Mouse (Mus musculus) embryonic facial prominence, embryonic 13.5 days (tissue): ENCODE results near the gene Olfr1277. TPM values are rescaled to one million over a fixed set of nuclear protein-coding genes. Genes with fewer than 3 reads are reported as not detected.

Experiments
- ATAC-seq: fragments of 200-750 bp; cut with Nextera tagmentation; 2 replicates; pipeline ENCODE4 v1.8.0; 2017; ENCODE audit warnings: low read depth; ENCODE audit not compliant: insufficient number of reproducible peaks, insufficient read depth, low FRiP score, low TSS enrichment
- H3K27ac ChIP-seq: fragments of 300-500 bp; sonication (generic); 2 replicates; pipeline ENCODE4 v1.5.1; 2015; ENCODE audit warnings: moderate library complexity, mild to moderate bottlenecking, inconsistent platforms
- H3K27me3 ChIP-seq: fragments of 300-500 bp; sonication (generic); 2 replicates; pipeline ENCODE4 v1.6.1; 2015; ENCODE audit warnings: mild to moderate bottlenecking, inconsistent platforms
- H3K36me3 ChIP-seq: fragments of 300-500 bp; sonication (generic); 2 replicates; pipeline ENCODE4 v1.6.1; 2015; ENCODE audit warnings: mild to moderate bottlenecking, inconsistent platforms
- H3K4me1 ChIP-seq: fragments of 300-500 bp; sonication (generic); 2 replicates; pipeline ENCODE4 v1.6.1; 2015; ENCODE audit warnings: inconsistent platforms
- H3K4me2 ChIP-seq: fragments of 300-500 bp; sonication (generic); 2 replicates; pipeline ENCODE4 v1.6.1; 2015; ENCODE audit warnings: moderate library complexity, mild to moderate bottlenecking, inconsistent platforms
- H3K4me3 ChIP-seq: fragments of 300-500 bp; sonication (generic); 2 replicates; pipeline ENCODE4 v1.5.1; 2015; ENCODE audit warnings: mild to moderate bottlenecking, inconsistent platforms
- H3K9ac ChIP-seq: fragments of 300-500 bp; sonication (generic); 2 replicates; pipeline ENCODE4 v1.6.1; 2015; ENCODE audit warnings: mild to moderate bottlenecking, inconsistent platforms
- H3K9me3 ChIP-seq: fragments of 300-500 bp; sonication (generic); 2 replicates; pipeline ENCODE4 v1.6.1; 2016; ENCODE audit warnings: inconsistent platforms
- WGBS: fragments of 180-500 bp; shearing (Covaris S2); methylation state at CpG from one replicate; pipeline ENCODE4 v1.1.7; 2015; ENCODE audit warnings: mixed read lengths; 5-methylcytosine and 5-hydroxymethylcytosine counted together
- polyA plus RNA-seq: library from polyadenylated mRNA; unstranded; fragments of >200 nt; fragmentation: Nextera tagmentation; extraction: Ambion mirVana; gene quantifications from 2 replicates; pipeline ENCODE4 v1.2.1, GENCODE M21; 2015

The Olfr1277 gene
- polyA plus RNA-seq, result not detected in 2 replicates

DNA sequence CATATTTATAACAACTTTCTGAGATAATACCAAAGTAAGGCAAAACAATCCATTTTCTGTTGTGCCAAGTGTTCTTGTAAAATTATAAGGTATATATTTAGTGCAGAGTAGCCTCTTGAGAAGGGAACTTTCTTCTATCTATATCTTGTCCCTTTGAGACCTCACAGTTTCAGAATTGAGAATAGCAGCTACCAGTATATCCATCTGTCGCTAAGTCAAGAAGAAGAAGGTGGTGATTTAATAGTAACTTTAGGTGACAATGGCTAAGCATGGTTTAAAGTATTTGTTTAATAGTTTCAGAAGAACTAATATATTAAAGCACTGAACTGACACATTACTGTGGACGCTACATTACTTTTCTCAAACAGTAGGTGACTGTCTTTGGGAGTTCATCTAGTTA lies at the start of gene Olfr1277:
Gene Olfr1277, minus strand, starts transcription at position 101 of the 400 bp plus-strand sequence.
- Histone ChIP-seq H3K4me3 (no peak within 1 kb of the TSS), H3K4me1 (no peaks in the 10 kb centered on the region), H3K27me3 (no peaks in the 10 kb centered on the region), H3K9ac (no peak within 1 kb of the TSS), H3K27ac (no peak within 1 kb of the TSS), H3K4me2 (no peak within 1 kb of the TSS), H3K36me3 (no peaks in the 10 kb centered on the region), H3K9me3 (no peaks in the 10 kb centered on the region)
- WGBS, result 78% methylated on average over 2 of the region's 2 CpGs
- no peak for ATAC-seq

DNA sequence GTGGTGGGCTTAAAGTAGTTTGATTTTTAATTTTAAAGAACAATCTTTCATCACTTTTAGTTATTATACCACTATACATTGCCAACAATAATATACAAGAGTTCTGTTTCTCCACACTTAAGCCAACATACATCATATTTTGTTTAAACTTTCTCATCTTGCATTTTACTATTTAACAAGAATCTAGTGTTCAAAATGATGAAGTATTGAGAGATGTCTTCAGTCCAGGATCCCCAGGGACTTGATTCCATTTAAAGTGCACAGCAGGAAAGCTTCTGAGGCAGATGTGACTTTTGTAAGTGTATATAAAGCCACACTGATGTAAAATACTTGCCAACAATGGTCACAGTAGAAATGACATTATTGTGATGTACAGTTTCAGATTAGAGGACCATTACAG lies 39.8 kb upstream of the Olfr1277 start, which contains the start of gene Olfr1280:
Gene Olfr1280, plus strand, starts transcription at position 301 of the 400 bp plus-strand sequence.
- Histone ChIP-seq H3K4me2 (no peak within 1 kb of the TSS), H3K36me3 (no peaks in the 10 kb centered on the region), H3K27ac (no peak within 1 kb of the TSS), H3K27me3 (no peaks in the 10 kb centered on the region), H3K4me3 (no peak within 1 kb of the TSS), H3K9ac (no peak within 1 kb of the TSS), H3K9me3 (no peaks in the 10 kb centered on the region), H3K4me1 (no peaks in the 10 kb centered on the region)
- no peak for ATAC-seq

DNA sequence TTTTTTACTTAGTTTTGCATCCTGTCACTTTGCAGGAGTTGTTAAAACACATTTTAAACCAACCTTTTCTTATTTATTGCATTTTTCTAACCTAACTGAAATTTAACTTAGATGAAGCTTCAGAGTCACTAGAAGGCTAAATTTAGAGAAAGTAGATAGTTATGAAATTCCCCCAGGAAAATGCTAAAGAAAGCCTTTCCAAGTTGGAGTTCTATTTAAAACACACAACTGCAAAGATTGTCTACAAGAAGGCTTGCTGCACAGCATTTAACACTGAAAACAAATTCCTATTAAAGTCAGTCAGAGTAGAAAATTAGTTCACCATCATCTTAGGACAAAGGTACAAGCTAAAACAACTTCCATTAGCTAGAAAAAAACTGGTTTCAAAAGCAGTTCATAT lies 26.5 kb upstream of the Olfr1277 start, which contains the start of gene Olfr1279:
Gene Olfr1279, plus strand, starts transcription at position 262 of the 400 bp plus-strand sequence.
- H3K36me3 ChIP-seq, result no peaks in the 10 kb centered on the region
- H3K9me3 ChIP-seq, result no peaks in the 10 kb centered on the region
- no peaks in the 10 kb centered on the region for H3K27me3 ChIP-seq
- H3K9ac ChIP-seq, result no peak within 1 kb of the TSS
- no peak within 1 kb of the TSS for H3K4me2 ChIP-seq
- H3K27ac ChIP-seq, result no peak within 1 kb of the TSS
- ATAC-seq, result no peak
- H3K4me3 ChIP-seq, result no peak within 1 kb of the TSS
- H3K4me1 ChIP-seq, result no peaks in the 10 kb centered on the region

DNA sequence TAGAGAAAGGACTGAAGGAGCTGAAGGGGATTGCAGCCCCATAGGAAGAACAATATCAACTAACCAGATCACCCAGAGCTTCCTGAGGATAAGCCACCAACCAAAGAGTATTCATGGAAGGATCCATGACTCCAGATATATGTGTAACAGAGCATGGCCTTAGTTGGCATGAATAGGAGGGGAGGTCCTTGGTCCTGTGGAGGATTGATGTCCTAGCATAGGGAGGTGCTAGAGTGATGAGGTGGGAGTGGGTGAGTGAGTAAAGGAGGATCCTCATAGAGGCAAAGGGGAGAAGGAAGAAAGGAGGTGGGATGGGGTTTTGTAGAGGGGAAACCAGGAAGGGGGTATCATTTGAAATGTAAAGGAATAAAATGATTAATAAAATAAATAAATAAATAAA lies 24.6 kb upstream of the Olfr1277 start:
- H3K36me3 ChIP-seq, result no peaks in the 10 kb centered on the region
- no peaks in the 10 kb centered on the region for H3K9me3 ChIP-seq
- H3K27ac ChIP-seq, result no peak overlapping the region
- no peaks in the 10 kb centered on the region for H3K27me3 ChIP-seq
- ATAC-seq, result no peak
- no peak overlapping the region for H3K9ac ChIP-seq
- no peak overlapping the region for H3K4me3 ChIP-seq
- no peak overlapping the region for H3K4me2 ChIP-seq
- H3K4me1 ChIP-seq, result no peaks in the 10 kb centered on the region

DNA sequence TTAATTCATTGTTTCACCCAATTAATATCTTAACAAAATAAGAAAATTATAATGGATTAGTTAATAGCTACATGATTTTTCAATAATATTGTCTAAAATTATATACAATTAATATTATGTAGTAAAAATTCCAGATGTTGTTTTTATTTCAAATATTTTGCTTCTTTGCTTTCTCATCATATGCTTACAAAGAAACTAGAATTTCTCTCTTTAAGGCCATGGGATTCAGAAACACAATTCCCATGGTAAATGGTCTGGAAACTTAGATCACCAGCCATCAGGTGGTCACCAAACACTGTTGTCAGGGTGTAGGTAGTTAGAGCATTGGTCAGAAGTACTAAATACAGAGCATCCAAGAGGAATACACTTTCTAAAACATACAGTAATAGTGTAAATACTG lies 15.9 kb upstream of the Olfr1277 start, which contains the start of gene Olfr1278:
Gene Olfr1278, plus strand, starts transcription at position 301 of the 400 bp plus-strand sequence.
- Histone ChIP-seq H3K4me2 (no peak within 1 kb of the TSS), H3K27ac (no peak within 1 kb of the TSS), H3K9ac (no peak within 1 kb of the TSS), H3K27me3 (no peaks in the 10 kb centered on the region), H3K9me3 (no peaks in the 10 kb centered on the region), H3K4me3 (no peak within 1 kb of the TSS), H3K4me1 (no peaks in the 10 kb centered on the region), H3K36me3 (no peaks in the 10 kb centered on the region)
- no peak for ATAC-seq

DNA sequence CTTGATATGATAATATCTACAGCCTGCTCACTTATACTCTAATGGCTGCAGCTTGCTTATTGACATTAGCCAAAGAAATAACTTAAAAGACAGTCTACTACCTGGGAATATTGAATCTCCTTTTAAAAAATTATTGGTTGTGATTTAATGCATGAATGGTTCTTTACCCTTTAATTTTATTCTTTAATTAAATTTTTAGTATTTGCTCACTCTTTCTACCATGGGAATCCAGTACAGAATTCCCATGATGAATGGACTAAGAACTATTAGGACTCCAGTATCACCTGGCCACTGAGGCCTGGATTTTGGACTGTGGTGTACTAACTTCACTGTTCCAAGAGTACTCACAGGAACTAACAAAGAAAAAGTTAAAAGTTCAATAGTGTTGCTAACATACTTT lies 19.7 kb downstream of the Olfr1277 start, which contains the start of gene Olfr1276:
Gene Olfr1276, plus strand, starts transcription at position 301 of the 400 bp plus-strand sequence.
- H3K4me2 ChIP-seq, result no peak within 1 kb of the TSS
- ATAC-seq, result no peak
- H3K4me1 ChIP-seq, result no peaks in the 10 kb centered on the region
- no peaks in the 10 kb centered on the region for H3K27me3 ChIP-seq
- no peak within 1 kb of the TSS for H3K4me3 ChIP-seq
- no peaks in the 10 kb centered on the region for H3K36me3 ChIP-seq
- no peaks in the 10 kb centered on the region for H3K9me3 ChIP-seq
- H3K9ac ChIP-seq, result no peak within 1 kb of the TSS
- H3K27ac ChIP-seq, result no peak within 1 kb of the TSS

DNA sequence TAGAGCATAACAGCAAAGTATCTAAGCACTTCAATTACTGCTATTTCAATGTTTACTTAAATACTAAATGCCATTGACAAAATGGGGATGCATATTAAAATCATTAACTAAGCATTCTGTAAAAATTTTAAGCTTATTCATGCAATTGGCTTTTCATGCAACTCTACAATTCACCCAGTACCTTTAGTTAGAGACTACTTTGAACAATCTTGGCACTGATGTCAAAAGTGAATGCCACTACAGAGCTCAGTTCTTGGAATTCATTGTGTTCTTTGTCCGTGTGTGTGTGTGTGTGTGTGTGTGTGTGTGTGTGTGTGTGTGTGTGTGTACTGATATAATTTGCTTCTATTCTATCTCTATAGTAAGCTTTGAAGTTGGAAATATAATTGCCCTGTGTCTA lies 38.7 kb downstream of the Olfr1277 start, which contains the start of gene Olfr1275:
Gene Olfr1275, minus strand, starts transcription at position 101 of the 400 bp plus-strand sequence.
- 77% methylated on average over 1 of the region's 1 CpGs for WGBS

DNA sequence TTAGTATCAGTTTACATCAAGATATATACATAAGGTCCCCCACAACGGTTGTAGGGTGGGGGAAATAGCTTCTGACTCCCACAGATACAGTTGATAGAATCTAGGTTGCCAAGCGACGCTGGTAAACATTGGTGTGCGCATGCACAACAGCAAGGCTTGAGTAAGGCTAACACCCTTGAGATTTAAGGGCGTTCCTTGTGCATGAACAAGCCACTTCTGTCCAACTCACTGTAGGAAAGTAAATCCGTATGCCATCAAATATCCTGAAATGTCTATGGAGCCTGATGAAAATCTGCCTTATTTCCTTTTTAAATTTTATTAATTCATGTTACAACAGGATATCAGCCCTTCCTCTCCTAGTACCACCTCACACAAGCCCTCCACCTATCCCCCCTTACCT lies 44.4 kb downstream of the Olfr1277 start, which contains the start of gene 4930430A15Rik:
Gene 4930430A15Rik, minus strand, starts transcription at position 101 of the 400 bp plus-strand sequence.
- Histone ChIP-seq H3K9ac (no peak within 1 kb of the TSS), H3K4me1 (no peaks in the 10 kb centered on the region), H3K4me2 (no peak within 1 kb of the TSS), H3K36me3 (no peaks in the 10 kb centered on the region), H3K27ac (no peak within 1 kb of the TSS), H3K27me3 (no peaks in the 10 kb centered on the region), H3K9me3 (no peaks in the 10 kb centered on the region), H3K4me3 (no peak within 1 kb of the TSS)
- ATAC-seq, result no peak
- 84% methylated on average over 6 of the region's 6 CpGs for WGBS

More for the DNA sequence above, 38.7 kb downstream of the Olfr1277 start, which contains the start of gene Olfr1275:
- Histone ChIP-seq H3K36me3 (no peaks in the 10 kb centered on the region), H3K9me3 (no peaks in the 10 kb centered on the region), H3K4me3 (no peak within 1 kb of the TSS), H3K4me2 (no peak within 1 kb of the TSS), H3K27ac (no peak within 1 kb of the TSS), H3K4me1 (no peaks in the 10 kb centered on the region), H3K27me3 (no peaks in the 10 kb centered on the region), H3K9ac (no peak within 1 kb of the TSS)
- ATAC-seq, result no peak

Other genes starting within 250 kb of the Olfr1277 start
- gene Gm13941, start 168.1 kb downstream of the Olfr1277 start, polyA plus RNA-seq, result not detected in 2 replicates
- not detected in 2 replicates for gene Gm15130, start 121.2 kb downstream of the Olfr1277 start, polyA plus RNA-seq
- gene 4930430A15Rik, start 44.5 kb downstream of the Olfr1277 start, polyA plus RNA-seq, result not detected in 2 replicates
- gene Olfr1275, start 38.8 kb downstream of the Olfr1277 start, polyA plus RNA-seq, result not detected in 2 replicates
- gene Olfr1276, start 19.6 kb downstream of the Olfr1277 start, polyA plus RNA-seq, result not detected in 2 replicates
- gene Olfr1278, start 16.0 kb upstream of the Olfr1277 start, polyA plus RNA-seq, result not detected in 2 replicates
- gene Olfr1279, start 26.5 kb upstream of the Olfr1277 start, polyA plus RNA-seq, result not detected in 2 replicates
- gene Olfr1280, start 39.9 kb upstream of the Olfr1277 start, polyA plus RNA-seq, result not detected in 2 replicates
- not detected in 2 replicates for gene Olfr1281, start 52.4 kb upstream of the Olfr1277 start, polyA plus RNA-seq
- not detected in 2 replicates for gene Olfr1282, start 62.0 kb upstream of the Olfr1277 start, polyA plus RNA-seq
- gene Olfr1283, start 92.7 kb upstream of the Olfr1277 start, polyA plus RNA-seq, result not detected in 2 replicates
- gene Olfr1284, start 101.4 kb upstream of the Olfr1277 start, polyA plus RNA-seq, result not detected in 2 replicates
- gene Olfr1286, start 149.0 kb upstream of the Olfr1277 start, polyA plus RNA-seq, result not detected in 2 replicates
- gene Olfr1287, start 175.0 kb upstream of the Olfr1277 start, polyA plus RNA-seq, result not detected in 2 replicates
- gene Olfr1288, start 200.0 kb upstream of the Olfr1277 start, polyA plus RNA-seq, result not detected in 2 replicates
- gene Olfr1289, start 206.7 kb upstream of the Olfr1277 start, polyA plus RNA-seq, result not detected in 2 replicates
- not detected in 2 replicates for gene Olfr1290, start 219.7 kb upstream of the Olfr1277 start, polyA plus RNA-seq
- gene Olfr1291-ps1, start 223.1 kb upstream of the Olfr1277 start, polyA plus RNA-seq, result not detected in 2 replicates